Mouse (Mus musculus): Measurements from ENCODE around the gene Pde4b.

- TF ChIP-seq CTCF (IDR thresholded peaks at IDR 0.05; ENCODE audit: control insufficient read depth, insufficient read depth, low read length) (no peak), POLR2A (IDR thresholded peaks at IDR 0.05; ENCODE audit: borderline replicate concordance, control insufficient read depth, low read depth, low read length) (no peak)
These were observed 544.3 kb downstream of the Pde4b start for GRCm38 (mm10) chr4:102631624-102632023.
